Mouse (Mus musculus): ENCODE measurements at regions not wholly inside any gene's neighbourhood (a gene's known extent, or its start where the extent isn't known, plus 50 kb on each side); places are given as distances from the start of the nearest gene placed in this dataset.

DNA sequence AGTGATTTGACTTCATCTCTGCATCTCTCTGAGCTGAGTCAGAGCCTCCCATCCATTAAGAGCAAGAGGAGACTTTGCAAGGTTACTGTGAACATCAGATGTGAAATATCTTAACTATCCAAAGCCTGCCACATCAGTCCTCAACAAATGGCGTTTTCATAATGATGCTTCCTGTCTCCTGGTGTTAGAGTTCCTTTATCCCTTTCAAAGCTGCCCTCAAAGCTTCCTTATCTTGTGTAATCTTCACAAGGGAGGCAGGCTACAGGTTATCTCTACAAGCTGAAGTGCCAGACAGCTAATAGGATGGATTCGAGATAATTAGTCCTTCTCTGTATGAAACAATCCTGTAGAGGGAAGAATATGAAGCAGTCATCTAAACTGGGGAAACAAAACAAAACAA is 93.4 kb upstream of the Eomes start:
- TF ChIP-seq CTCF (IDR thresholded peaks at IDR 0.05; ENCODE audit: borderline replicate concordance, extremely low read depth, insufficient read depth, insufficient read length) = no peak
- TF ChIP-seq POLR2A (IDR thresholded peaks at IDR 0.05; ENCODE audit: borderline replicate concordance, extremely low read depth, insufficient read depth, insufficient read length, poor library complexity, severe bottlenecking) = no peak
